Mouse (Mus musculus) heart, postnatal 36 days (tissue): ENCODE measurements around the gene Parn. TPM values are rescaled to one million over a fixed set of nuclear protein-coding genes. Genes with fewer than 3 reads are reported as not detected.

Experiments used
- DNase-seq, 2 experiments: peaks; one replicate each; pipeline ENCODE4 v3.0.0; 2021 to 2022
- intact Hi-C: fragments of 180-260 bp; cut with DNase I; formaldehyde crosslinking; loops from one replicate; pipeline ENCODE4 v1.15.1; 2025
- total RNA-seq, 2 experiments: library from RNA; stranded (reverse); gene quantifications; 2 replicates each; pipeline ENCODE4 v1.2.3; 2021

Parn gene
- total RNA-seq, 2 experiments from 2014 or later = 9.0 to 10.9 TPM

GRCm38 (mm10) chr16:13498923-13499322 is 169.0 kb downstream of the Parn start:
- DNase-seq = no peak
- intact Hi-C loops = no loop called here

- intact Hi-C loops = no loop called here
Observed at GRCm38 (mm10) chr16:13493981-13494380, 174.0 kb downstream of the Parn start.

GRCm38 (mm10) chr16:13492996-13493395 is 175.0 kb downstream of the Parn start:
- no peak for DNase-seq
- intact Hi-C loops = no loop called here

More at GRCm38 (mm10) chr16:13493981-13494380, 174.0 kb downstream of the Parn start:
- DNase-seq = peak; percentile 40 to 50

- DNase-seq = no peak
- intact Hi-C loops = no loop called here
Observed at GRCm38 (mm10) chr16:13491776-13492175, 176.2 kb downstream of the Parn start.

Other genes starting within 250 kb of the Parn start
- 10 to 100 TPM; 50.5 to 54.8 TPM for gene Bfar, start 3.7 kb upstream of the Parn start, total RNA-seq
- gene 3110001I22Rik, start 3.8 kb upstream of the Parn start, total RNA-seq = 1 to 10 TPM; 2.5 to 3.4 TPM
- gene Pla2g10, start 62.8 kb upstream of the Parn start, total RNA-seq = not detected
- 10 to 100 TPM; 37.9 to 40.0 TPM for gene Rrn3, start 112.5 kb upstream of the Parn start, total RNA-seq
- gene Ntan1, start 150.7 kb upstream of the Parn start, total RNA-seq = 10 to 100 TPM; 51.9 to 52.2 TPM
- gene Pdxdc1, start 235.0 kb upstream of the Parn start, total RNA-seq = 10 to 100 TPM; 82.7 to 86.9 TPM
- 1 to 10 TPM in 1 of 2 experiments, under 1 TPM in 1; 0.76 to 1.4 TPM for gene Mpv17l, start 235.0 kb upstream of the Parn start, total RNA-seq